Mouse (Mus musculus) forebrain, embryonic 14.5 days (tissue): ENCODE data around the gene Sh2b2. TPM values are rescaled to one million over a fixed set of nuclear protein-coding genes. Genes with fewer than 3 reads are reported as not detected.
"Not testable (repeated sequence)": the region's sequence is repeated elsewhere in the genome, so short reads cannot be mapped to it uniquely, and the experiment has no call there.

Source experiments
- ATAC-seq: fragments of 200-750 bp; cut with Nextera tagmentation; 2 replicates; pipeline ENCODE4 v1.8.0; 2017; ENCODE audit warnings: mild to moderate bottlenecking, moderate library complexity
- DNase-seq: peaks from one replicate; pipeline ENCODE4 v3.0.0-alpha.2; 2015; ENCODE audit warnings: low spot score
- H3K27ac ChIP-seq: fragments of 300-500 bp; sonication (generic); 2 replicates; pipeline ENCODE4 v1.5.1; 2014; ENCODE audit warnings: low read depth, mild to moderate bottlenecking, control low read depth, low read length, moderate library complexity
- H3K27me3 ChIP-seq: fragments of 300-500 bp; sonication (generic); replicated peaks from 2 replicates; pipeline ENCODE4 v1.6.1; 2014; ENCODE audit warnings: low read length, control low read depth, mixed read lengths; ENCODE audit not compliant: control insufficient read depth, insufficient read depth
- H3K36me3 ChIP-seq: fragments of 300-500 bp; sonication (generic); 2 replicates; pipeline ENCODE4 v1.6.1; 2014; ENCODE audit warnings: low read length, control low read depth; ENCODE audit not compliant: control insufficient read depth, insufficient read depth
- H3K4me1 ChIP-seq: fragments of 300-500 bp; sonication (generic); 2 replicates; pipeline ENCODE4 v1.6.1; 2014; ENCODE audit warnings: antibody characterized with exemption, low read length, control low read depth; ENCODE audit not compliant: control insufficient read depth, insufficient read depth
- H3K4me2 ChIP-seq: fragments of 300-500 bp; sonication (generic); 2 replicates; pipeline ENCODE4 v1.6.1; 2014; ENCODE audit warnings: mild to moderate bottlenecking, control low read depth, low read length
- H3K4me3 ChIP-seq: fragments of 300-500 bp; sonication (generic); 2 replicates; pipeline ENCODE4 v1.5.1; 2014; ENCODE audit warnings: low read depth, low read length, control low read depth
- H3K9ac ChIP-seq: fragments of 300-500 bp; sonication (generic); 2 replicates; pipeline ENCODE4 v1.6.1; 2014; ENCODE audit warnings: mild to moderate bottlenecking, low read length, control low read depth, moderate library complexity
- H3K9me3 ChIP-seq: fragments of 300-500 bp; sonication (generic); replicated peaks from 2 replicates; pipeline ENCODE4 v1.6.1; 2016; ENCODE audit warnings: low read length, control low read depth, mixed read lengths; ENCODE audit not compliant: control insufficient read depth
- WGBS: fragments of 180-500 bp; shearing (Covaris S2); extraction: QIAGEN DNeasy Blood & Tissue Kit; methylation state at CpG from one replicate; pipeline ENCODE4 v1.1.7; 2014; 5-methylcytosine and 5-hydroxymethylcytosine counted together
- polyA plus RNA-seq: library from polyadenylated mRNA; unstranded; fragments of >200 nt; fragmentation: Nextera tagmentation; extraction: Ambion mirVana; gene quantifications from 2 replicates; pipeline ENCODE4 v1.2.1, GENCODE M21; 2014

Sh2b2 gene
- polyA plus RNA-seq, 1 experiment from 2014 or later = 16.5 TPM

DNA sequence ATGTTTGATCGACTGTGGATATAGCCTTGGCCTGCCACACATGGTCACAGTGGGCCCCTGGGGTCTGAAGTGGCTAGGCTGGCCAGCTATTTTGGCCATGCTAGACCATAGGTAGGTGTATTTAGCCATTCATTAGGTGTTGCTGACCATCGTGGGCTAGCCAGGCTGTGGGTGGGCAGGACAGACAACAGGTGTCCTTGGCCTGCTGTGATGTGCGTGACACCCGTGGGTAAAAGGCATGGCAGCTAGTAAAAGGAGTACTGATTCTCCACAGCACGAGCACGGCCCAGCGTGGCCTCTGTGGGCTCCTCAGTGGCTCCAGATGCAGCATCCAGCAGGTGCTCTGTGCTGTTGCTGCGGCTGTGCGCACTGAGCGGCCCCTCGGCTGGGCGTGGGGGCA is 27.8 kb downstream of the Sh2b2 start:
- 80% methylated on average over 12 of the region's 12 CpGs for WGBS

DNA sequence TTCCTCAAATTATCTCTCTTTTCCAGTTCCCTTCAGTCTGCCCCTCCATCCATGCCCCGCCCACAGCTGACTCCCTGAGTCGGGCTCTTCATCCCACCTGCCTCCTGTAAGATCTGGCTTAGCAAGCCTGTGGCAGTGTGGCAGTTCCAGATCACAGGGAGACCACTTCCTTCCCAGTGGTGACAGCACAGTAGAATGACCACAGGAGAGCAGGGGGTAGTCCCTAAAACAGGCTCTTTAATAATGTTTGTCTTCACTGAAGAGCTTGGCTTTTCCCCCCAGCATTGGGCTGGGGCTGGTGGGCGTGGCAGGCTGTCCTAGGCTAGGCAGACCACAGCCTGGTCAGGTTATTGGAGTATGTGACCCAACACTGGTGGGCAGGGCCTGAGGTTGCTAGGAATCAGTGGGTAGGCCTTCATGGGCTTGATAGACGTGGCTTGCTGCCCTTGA is 28.4 kb downstream of the Sh2b2 start:
- no peaks in the 10 kb centered on the region for H3K4me1 ChIP-seq
- no peak overlapping the region for H3K9ac ChIP-seq
- peaks cover 41% of the 10 kb centered on the region for H3K36me3 ChIP-seq

More for the DNA sequence above, 27.8 kb downstream of the Sh2b2 start:
- no peaks in the 10 kb centered on the region for H3K4me1 ChIP-seq
- no peak for ATAC-seq
- no peaks in the 10 kb centered on the region for H3K9me3 ChIP-seq
- H3K9ac ChIP-seq = no peak overlapping the region
- no peak overlapping the region for H3K27ac ChIP-seq
- no peak for DNase-seq
- no peak overlapping the region for H3K4me3 ChIP-seq
- no peaks in the 10 kb centered on the region for H3K27me3 ChIP-seq
- H3K36me3 ChIP-seq = peaks cover 45% of the 10 kb centered on the region
- no peak overlapping the region for H3K4me2 ChIP-seq

DNA sequence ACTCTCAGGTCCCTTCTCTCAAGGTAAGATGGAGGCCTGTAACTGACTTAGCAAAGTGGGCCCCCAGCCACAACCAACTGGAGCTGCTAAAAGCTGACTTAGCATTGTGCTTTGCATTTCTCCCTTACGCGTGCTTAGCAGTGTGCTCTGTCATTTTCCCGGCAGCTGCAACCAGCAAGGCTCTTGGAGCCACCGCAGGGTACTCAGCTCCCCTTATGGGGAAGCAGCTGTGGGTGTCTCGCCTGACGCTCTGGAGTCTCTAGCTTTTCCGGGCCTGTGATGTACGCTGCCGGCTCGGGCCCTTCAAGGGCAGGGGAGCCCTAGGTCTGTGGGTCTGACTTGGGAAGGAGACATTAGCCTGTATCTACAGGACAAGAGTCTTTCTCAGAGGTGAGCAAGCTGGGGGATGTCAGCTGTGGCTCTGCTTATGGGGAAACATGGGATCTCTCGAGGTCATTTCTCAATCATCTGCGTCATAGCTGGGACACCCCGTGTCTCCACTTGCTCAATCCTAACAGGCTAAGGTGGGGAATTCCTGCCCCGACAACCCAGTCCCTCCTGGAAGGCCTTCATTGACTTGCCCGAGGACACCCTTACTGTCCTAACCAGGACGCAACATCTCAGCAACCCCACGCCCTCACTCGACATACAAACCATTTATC is 29.2 kb downstream of the Sh2b2 start:
- no peak for DNase-seq
- Histone ChIP-seq H3K4me3 (no peak overlapping the region), H3K36me3 (peaks cover 39% of the 10 kb centered on the region), H3K9me3 (no peaks in the 10 kb centered on the region), H3K27ac (no peak overlapping the region), H3K4me2 (no peak overlapping the region), H3K9ac (no peak overlapping the region), H3K27me3 (no peaks in the 10 kb centered on the region), H3K4me1 (no peaks in the 10 kb centered on the region)
- ATAC-seq = no peak
- WGBS = 89% methylated on average over 18 of the region's 18 CpGs

More for the DNA sequence above, 28.4 kb downstream of the Sh2b2 start:
- 75% methylated on average over 4 of the region's 4 CpGs for WGBS
- ATAC-seq (no peak), DNase-seq (no peak)
- no peak overlapping the region for H3K27ac ChIP-seq
- H3K27me3 ChIP-seq = no peaks in the 10 kb centered on the region
- H3K9me3 ChIP-seq = no peaks in the 10 kb centered on the region
- no peak overlapping the region for H3K4me2 ChIP-seq
- H3K4me3 ChIP-seq = no peak overlapping the region

DNA sequence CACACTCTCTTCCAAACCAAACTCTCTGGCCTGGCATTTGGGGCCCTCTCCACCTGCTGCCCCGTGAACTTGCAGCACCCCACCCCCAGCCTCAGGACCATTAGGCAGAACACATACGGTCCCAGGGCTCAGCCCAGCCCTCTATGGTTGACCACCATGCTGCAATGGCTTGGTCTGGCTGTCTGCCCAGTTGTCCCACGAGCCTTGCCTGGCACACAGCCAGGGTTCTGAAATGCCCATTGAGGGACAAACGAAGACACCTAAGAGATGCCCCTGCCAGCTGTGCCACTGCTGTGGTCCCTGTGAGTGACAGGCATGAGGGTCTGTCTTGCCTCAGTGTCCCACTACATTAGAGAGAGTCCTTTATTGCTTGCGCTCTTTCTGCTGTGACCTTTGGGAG is 30.4 kb downstream of the Sh2b2 start:
- WGBS = 48% methylated on average over 5 of the region's 5 CpGs
- H3K9me3 ChIP-seq = no peaks in the 10 kb centered on the region
- H3K36me3 ChIP-seq = peaks cover 27% of the 10 kb centered on the region
- H3K27me3 ChIP-seq = no peaks in the 10 kb centered on the region
- no peak overlapping the region for H3K27ac ChIP-seq
- DNase-seq (peak; percentile 27), ATAC-seq (no peak)
- no peak overlapping the region for H3K4me3 ChIP-seq
- H3K4me2 ChIP-seq = no peak overlapping the region
- H3K9ac ChIP-seq = no peak overlapping the region
- H3K4me1 ChIP-seq = no peaks in the 10 kb centered on the region

DNA sequence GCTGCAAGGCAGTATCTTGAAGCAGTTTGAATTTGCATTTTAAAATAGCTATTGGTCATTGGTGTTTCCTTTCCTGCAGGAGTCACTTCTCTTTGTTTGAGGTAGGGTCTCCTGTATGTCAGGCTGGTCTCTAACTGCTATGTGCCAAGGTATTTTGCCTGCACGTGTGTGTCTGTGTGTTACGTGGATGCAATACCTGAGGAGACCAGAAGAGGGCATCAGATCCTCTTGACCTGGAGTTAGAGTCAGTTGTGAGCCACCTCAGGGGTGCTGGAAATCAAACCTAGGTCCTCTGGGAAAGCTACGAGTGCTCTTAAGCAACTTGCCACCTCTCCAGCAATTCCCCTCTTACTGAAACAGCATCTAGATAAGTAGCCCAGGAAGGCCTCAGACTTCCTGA is 31.1 kb downstream of the Sh2b2 start:
- Histone ChIP-seq H3K9ac (no peak overlapping the region), H3K4me2 (no peak overlapping the region), H3K27ac (no peak overlapping the region), H3K27me3 (no peaks in the 10 kb centered on the region), H3K36me3 (peaks cover 22% of the 10 kb centered on the region), H3K9me3 (no peaks in the 10 kb centered on the region), H3K4me3 (no peak overlapping the region), H3K4me1 (no peaks in the 10 kb centered on the region)
- DNase-seq = no peak
- ATAC-seq = no peak
- 89% methylated on average over 3 of the region's 3 CpGs for WGBS

DNA sequence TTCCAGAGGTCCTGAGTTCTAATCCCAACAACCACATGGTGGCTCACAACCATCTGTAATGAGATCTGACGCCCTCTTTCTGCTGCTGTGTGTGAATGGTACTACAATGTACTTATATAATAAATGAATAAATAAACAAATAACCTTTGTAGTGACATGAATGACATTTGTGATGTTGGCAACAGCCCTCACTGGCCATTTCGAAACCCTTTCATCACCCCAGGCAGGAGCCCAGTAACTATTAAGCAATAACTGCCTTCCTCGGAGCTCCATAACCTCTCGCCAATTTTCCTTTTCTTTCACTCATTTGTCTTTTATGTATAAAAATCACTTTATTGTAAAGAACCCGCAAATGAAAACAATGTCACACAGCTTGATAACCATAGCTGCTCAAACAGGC is 32.6 kb downstream of the Sh2b2 start:
- H3K4me1 ChIP-seq = no peaks in the 10 kb centered on the region
- H3K27ac ChIP-seq = no peak overlapping the region
- no peak overlapping the region for H3K4me2 ChIP-seq
- 82% methylated on average over 5 of the region's 5 CpGs for WGBS
- no peak overlapping the region for H3K9ac ChIP-seq
- ATAC-seq (no peak), DNase-seq (no peak)
- H3K4me3 ChIP-seq = no peak overlapping the region
- no peaks in the 10 kb centered on the region for H3K9me3 ChIP-seq
- no peaks in the 10 kb centered on the region for H3K27me3 ChIP-seq
- H3K36me3 ChIP-seq = peaks cover 8% of the 10 kb centered on the region

DNA sequence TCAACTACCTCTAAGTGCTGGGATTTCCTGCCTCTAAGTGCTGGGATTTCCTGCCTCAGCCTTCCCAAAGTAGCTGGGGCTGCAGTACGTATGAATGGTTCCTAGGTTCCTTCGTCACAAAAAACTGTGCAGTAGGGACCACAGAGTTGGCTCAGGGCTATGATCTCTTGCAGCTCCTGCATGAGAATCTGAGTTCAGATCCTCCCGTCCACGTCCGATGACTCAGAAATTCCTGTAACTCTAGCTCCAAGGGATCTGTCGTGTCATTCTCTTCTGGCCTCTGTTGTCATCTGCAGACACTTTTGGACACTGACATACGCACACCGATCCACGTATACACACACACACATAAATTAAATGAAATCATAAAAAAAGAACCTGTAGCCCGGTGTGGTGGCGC is 33.6 kb downstream of the Sh2b2 start:
- no peak overlapping the region for H3K4me3 ChIP-seq
- no peaks in the 10 kb centered on the region for H3K27me3 ChIP-seq
- no peaks in the 10 kb centered on the region for H3K4me1 ChIP-seq
- no peak overlapping the region for H3K27ac ChIP-seq
- H3K36me3 ChIP-seq = no peaks in the 10 kb centered on the region
- 95% methylated on average over 11 of the region's 11 CpGs for WGBS
- no peak overlapping the region for H3K9ac ChIP-seq
- ATAC-seq (no peak), DNase-seq (no peak)
- H3K9me3 ChIP-seq = no peaks in the 10 kb centered on the region
- H3K4me2 ChIP-seq = no peak overlapping the region

DNA sequence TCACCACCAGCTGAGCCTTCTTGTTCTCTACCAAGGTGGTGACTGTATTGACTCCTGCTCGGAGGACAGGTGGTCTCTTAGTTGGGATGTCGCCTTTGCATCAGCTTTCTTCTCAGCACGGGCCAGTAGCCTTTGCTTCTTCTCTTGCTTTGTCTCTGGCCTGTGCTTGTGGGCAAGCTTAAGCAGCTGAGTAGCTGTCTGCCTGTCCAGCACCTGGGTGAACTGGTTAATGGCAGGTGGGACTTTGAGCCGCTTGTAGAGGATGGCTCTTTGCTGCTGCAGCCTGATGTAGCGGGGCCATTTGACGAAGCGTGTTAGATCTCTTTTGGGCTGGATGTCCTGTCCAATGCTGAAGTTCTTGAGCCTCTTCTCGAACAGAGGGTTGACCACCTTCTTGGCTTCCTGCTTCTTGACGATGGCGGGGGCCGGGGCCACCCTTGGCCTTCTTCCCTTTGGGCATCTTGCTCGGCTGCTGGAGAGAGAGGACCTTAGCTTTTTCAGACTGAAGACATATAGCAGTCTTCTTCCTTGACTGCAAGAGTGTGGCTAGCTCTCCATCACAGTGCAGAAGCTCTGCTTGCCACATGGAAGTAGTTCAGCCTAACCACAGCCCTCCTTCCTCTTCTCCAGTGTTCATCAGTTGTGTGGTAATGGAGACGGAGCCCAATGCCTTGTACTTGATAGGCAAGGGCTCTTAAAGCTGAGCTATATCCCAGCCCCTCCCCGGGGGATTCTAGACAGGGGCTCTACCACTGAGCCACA is 34.8 kb downstream of the Sh2b2 start:
- not testable (repeated sequence) for H3K27ac ChIP-seq, H3K4me3 ChIP-seq, H3K4me2 ChIP-seq, ATAC-seq, H3K9me3 ChIP-seq, H3K27me3 ChIP-seq, H3K36me3 ChIP-seq, H3K4me1 ChIP-seq, DNase-seq, H3K9ac ChIP-seq
- 93% methylated on average over 14 of the region's 14 CpGs for WGBS

DNA sequence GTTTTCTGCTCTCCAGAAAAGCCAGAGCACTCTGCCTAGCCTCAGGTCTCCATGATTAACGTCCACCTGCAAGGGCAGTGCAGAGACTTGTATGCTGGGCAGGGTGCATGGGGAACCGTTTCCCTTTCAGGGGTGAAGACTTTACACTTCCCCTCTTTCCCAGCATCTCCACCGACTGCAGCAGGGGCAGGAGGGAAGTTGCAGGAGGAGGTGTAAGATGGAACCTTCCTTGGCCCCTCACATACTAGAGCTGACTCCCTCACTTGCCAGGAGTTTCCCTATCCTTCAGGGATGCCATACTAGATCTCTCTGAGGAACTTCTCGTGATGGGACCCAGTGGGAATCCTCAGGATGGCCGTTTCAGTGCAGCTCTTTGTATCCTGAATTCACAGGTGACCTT is 35.8 kb downstream of the Sh2b2 start:
- H3K36me3 ChIP-seq = no peaks in the 10 kb centered on the region
- H3K27me3 ChIP-seq = no peaks in the 10 kb centered on the region
- H3K9me3 ChIP-seq = no peaks in the 10 kb centered on the region
- ATAC-seq = no peak
- no peaks in the 10 kb centered on the region for H3K4me1 ChIP-seq
- H3K9ac ChIP-seq = no peak overlapping the region
- WGBS = 75% methylated on average over 5 of the region's 5 CpGs
- H3K27ac ChIP-seq = no peak overlapping the region
- H3K4me3 ChIP-seq = no peak overlapping the region
- no peak for DNase-seq
- no peak overlapping the region for H3K4me2 ChIP-seq
